Mouse (Mus musculus) limb, embryonic 13.5 days (tissue): ENCODE results near the gene Gm28230. TPM values are rescaled to one million over a fixed set of nuclear protein-coding genes. Genes with fewer than 3 reads are reported as not detected.

Source experiments
- ATAC-seq: fragments of 200-750 bp; cut with Nextera tagmentation; 2 replicates; pipeline ENCODE4 v1.8.0; 2017; ENCODE audit warnings: low read depth, moderate number of reproducible peaks, moderate TSS enrichment; ENCODE audit not compliant: low FRiP score
- H3K27ac ChIP-seq: fragments of 300-500 bp; sonication (generic); 2 replicates; pipeline ENCODE4 v1.5.1; 2015; ENCODE audit warnings: inconsistent platforms, mild to moderate bottlenecking, moderate library complexity
- H3K27me3 ChIP-seq: fragments of 300-500 bp; sonication (generic); 2 replicates; pipeline ENCODE4 v1.6.1; 2015; ENCODE audit warnings: mild to moderate bottlenecking, inconsistent platforms
- H3K36me3 ChIP-seq: fragments of 300-500 bp; sonication (generic); 2 replicates; pipeline ENCODE4 v1.6.1; 2015; ENCODE audit warnings: inconsistent platforms, mild to moderate bottlenecking, moderate library complexity
- H3K4me1 ChIP-seq: fragments of 300-500 bp; sonication (generic); 2 replicates; pipeline ENCODE4 v1.6.1; 2015; ENCODE audit warnings: inconsistent platforms
- H3K4me2 ChIP-seq: fragments of 300-500 bp; sonication (generic); replicated peaks from 2 replicates; pipeline ENCODE4 v1.6.1; 2015; ENCODE audit warnings: inconsistent platforms, mild to moderate bottlenecking, moderate library complexity
- H3K4me3 ChIP-seq: fragments of 300-500 bp; sonication (generic); 2 replicates; pipeline ENCODE4 v1.5.1; 2015; ENCODE audit warnings: moderate library complexity, mild to moderate bottlenecking, inconsistent platforms
- H3K9ac ChIP-seq: fragments of 300-500 bp; sonication (generic); 2 replicates; pipeline ENCODE4 v1.6.1; 2015; ENCODE audit warnings: mild to moderate bottlenecking, inconsistent platforms
- H3K9me3 ChIP-seq: fragments of 300-500 bp; sonication (generic); 2 replicates; pipeline ENCODE4 v1.6.1; 2016; ENCODE audit warnings: inconsistent platforms
- WGBS: fragments of 180-500 bp; shearing (Covaris S2); methylation state at CpG from one replicate; pipeline ENCODE4 v1.1.7; 2015; 5-methylcytosine and 5-hydroxymethylcytosine counted together
- polyA plus RNA-seq: library from polyadenylated mRNA; unstranded; fragments of >200 nt; fragmentation: Nextera tagmentation; extraction: Ambion mirVana; gene quantifications from 2 replicates; pipeline ENCODE4 v1.2.1, GENCODE M21; 2015

The Gm28230 gene
- polyA plus RNA-seq, 1 experiment from 2014 or later: 0.08 TPM

- H3K27me3 ChIP-seq: peaks cover 52% of the 10 kb centered on the region
- H3K4me3 ChIP-seq: peak overlapping the region; percentile 60
- H3K4me1 ChIP-seq: peaks cover 64% of the 10 kb centered on the region
- H3K9ac ChIP-seq: peak overlapping the region; percentile 92
- WGBS: 5% methylated on average over 20 of the region's 20 CpGs
- H3K9me3 ChIP-seq: no peaks in the 10 kb centered on the region
- H3K36me3 ChIP-seq: peaks cover 13% of the 10 kb centered on the region; the same call in 1 of the 2 replicates
- H3K27ac ChIP-seq: peak overlapping the region; percentile 95
- no peak for ATAC-seq
- H3K4me2 ChIP-seq: peak overlapping the region; percentile 91
Measured at GRCm38 (mm10) chr2:74692808-74693431, 33.6 kb upstream of the Gm28230 start.

- no peak for ATAC-seq
- Histone ChIP-seq H3K27me3 (peaks cover 55% of the 10 kb centered on the region), H3K36me3 (peaks cover 13% of the 10 kb centered on the region; the same call in 1 of the 2 replicates), H3K27ac (peak overlapping the region; percentile 95), H3K4me2 (peak overlapping the region; percentile 91), H3K4me3 (peak overlapping the region; percentile 60), H3K9ac (peak overlapping the region; percentile 92), H3K4me1 (peaks cover 61% of the 10 kb centered on the region), H3K9me3 (no peaks in the 10 kb centered on the region)
- 15% methylated on average over 4 of the region's 4 CpGs for WGBS
Measured at GRCm38 (mm10) chr2:74693432-74693827, 33.1 kb upstream of the Gm28230 start.

DNA sequence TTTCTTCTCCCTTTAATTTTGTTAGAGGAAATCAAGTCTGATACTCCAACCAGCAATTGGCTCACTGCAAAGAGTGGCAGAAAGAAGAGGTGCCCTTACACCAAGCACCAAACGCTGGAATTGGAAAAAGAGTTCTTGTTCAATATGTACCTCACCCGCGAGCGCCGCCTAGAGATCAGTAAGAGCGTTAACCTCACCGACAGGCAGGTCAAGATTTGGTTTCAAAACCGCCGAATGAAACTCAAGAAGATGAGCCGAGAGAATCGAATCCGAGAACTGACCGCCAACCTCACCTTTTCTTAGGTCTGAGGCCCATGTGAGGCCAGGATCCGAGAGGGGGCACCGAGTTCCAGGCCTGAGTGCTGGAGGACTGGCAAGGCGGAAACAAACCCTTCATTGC, 32.5 kb upstream of the Gm28230 start:
- peak overlapping the region; percentile 92 for H3K9ac ChIP-seq
- H3K4me1 ChIP-seq: peaks cover 64% of the 10 kb centered on the region
- peaks cover 13% of the 10 kb centered on the region; the same call in 1 of the 2 replicates for H3K36me3 ChIP-seq
- H3K27ac ChIP-seq: peak overlapping the region; percentile 39; the same call in 1 of the 2 replicates
- H3K27me3 ChIP-seq: peaks cover 53% of the 10 kb centered on the region
- no peak for ATAC-seq
- peak overlapping the region; percentile 91 for H3K4me2 ChIP-seq
- 9% methylated on average over 16 of the region's 16 CpGs for WGBS
- H3K4me3 ChIP-seq: peak overlapping the region; percentile 60
- H3K9me3 ChIP-seq: no peaks in the 10 kb centered on the region

GRCm38 (mm10) chr2:74695383-74695782, 31.1 kb upstream of the Gm28230 start:
- 24% methylated on average over 1 of the region's 1 CpGs for WGBS
- ATAC-seq: no peak
- Histone ChIP-seq H3K4me1 (peaks cover 72% of the 10 kb centered on the region), H3K27me3 (peaks cover 62% of the 10 kb centered on the region), H3K4me2 (peak overlapping the region; percentile 91), H3K27ac (peak overlapping the region; percentile 81), H3K4me3 (peak overlapping the region; percentile 60), H3K9me3 (no peaks in the 10 kb centered on the region), H3K36me3 (peaks cover 13% of the 10 kb centered on the region; the same call in 1 of the 2 replicates), H3K9ac (peak overlapping the region; percentile 90)

DNA sequence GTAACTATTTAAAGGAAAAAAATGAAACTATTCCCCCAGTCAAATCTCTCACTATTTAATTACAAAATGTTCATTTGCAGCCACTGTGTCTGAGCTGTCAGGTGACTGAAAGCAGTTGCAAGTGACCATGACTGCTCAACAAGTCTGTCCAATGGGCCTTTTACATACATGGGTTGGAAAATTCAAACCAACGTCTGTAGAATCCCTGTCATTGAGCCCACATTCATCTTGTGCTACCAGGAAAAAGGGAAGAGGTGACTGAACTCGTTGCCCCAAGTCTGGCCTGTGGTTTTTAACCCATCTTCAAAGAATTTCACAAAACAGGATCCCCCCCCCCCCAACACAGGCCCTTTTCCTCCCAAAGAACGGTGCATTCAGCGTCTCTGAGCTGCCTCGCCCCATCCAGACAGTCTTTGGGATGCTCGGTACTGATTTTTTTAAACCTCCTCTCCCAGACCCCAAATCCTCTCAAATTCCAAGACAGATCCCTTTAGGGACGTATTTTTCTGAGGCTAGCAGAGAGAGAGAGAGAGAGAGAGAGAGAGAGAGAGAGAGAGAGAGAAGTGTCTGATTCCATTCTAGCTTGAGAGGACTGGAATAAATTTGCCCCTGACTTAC, 30.6 kb upstream of the Gm28230 start:
- ATAC-seq: no peak
- Histone ChIP-seq H3K9ac (peak overlapping the region; percentile 90), H3K27ac (peak overlapping the region; percentile 81), H3K27me3 (peaks cover 67% of the 10 kb centered on the region), H3K4me1 (peaks cover 78% of the 10 kb centered on the region), H3K4me2 (peak overlapping the region; percentile 91), H3K4me3 (peak overlapping the region; percentile 60), H3K36me3 (peaks cover 13% of the 10 kb centered on the region; the same call in 1 of the 2 replicates), H3K9me3 (no peaks in the 10 kb centered on the region)
- WGBS: 18% methylated on average over 7 of the region's 7 CpGs

GRCm38 (mm10) chr2:74696442-74697335, 29.8 kb upstream of the Gm28230 start:
- H3K4me2 ChIP-seq: peak overlapping the region; percentile 91
- 10% methylated on average over 34 of the region's 34 CpGs for WGBS
- peak; percentile 34 for ATAC-seq
- peak overlapping the region; percentile 90 for H3K9ac ChIP-seq
- H3K36me3 ChIP-seq: peaks cover 13% of the 10 kb centered on the region; the same call in 1 of the 2 replicates
- H3K9me3 ChIP-seq: no peaks in the 10 kb centered on the region
- peaks cover 68% of the 10 kb centered on the region for H3K27me3 ChIP-seq
- H3K4me1 ChIP-seq: peaks cover 74% of the 10 kb centered on the region
- H3K4me3 ChIP-seq: peak overlapping the region; percentile 60
- H3K27ac ChIP-seq: peak overlapping the region; percentile 81

DNA sequence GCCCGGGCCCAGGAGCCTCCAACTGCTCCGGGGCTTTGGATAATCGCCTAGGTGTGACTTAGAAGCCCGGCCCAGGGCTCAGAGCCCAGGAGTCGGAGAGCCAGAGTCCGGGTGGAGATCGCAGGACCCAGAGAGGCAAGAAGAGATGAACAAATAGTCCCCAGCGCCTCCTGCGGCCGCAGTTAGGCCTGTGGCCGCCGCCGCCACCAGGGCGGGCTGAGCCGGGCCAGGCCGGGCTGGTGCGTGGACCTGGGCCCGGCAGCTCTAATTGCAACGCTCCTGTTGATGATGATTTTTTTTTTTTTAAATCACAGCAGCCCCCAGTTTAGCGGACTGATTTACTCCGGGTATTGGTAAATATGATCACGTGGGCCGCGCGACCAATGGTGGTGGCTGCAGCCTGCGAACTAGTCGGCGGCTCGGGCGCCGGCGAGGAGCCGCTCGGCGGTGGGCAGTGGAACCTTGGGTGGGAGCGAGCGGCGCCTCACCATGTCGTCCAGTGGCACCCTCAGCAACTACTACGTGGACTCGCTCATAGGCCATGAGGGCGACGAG, 28.9 kb upstream of the Gm28230 start, which contains the start of gene Hoxd9:
Gene Hoxd9, plus strand, starts transcription at position 161 of the 555 bp plus-strand sequence.
- Histone ChIP-seq H3K9me3 (no peaks in the 10 kb centered on the region), H3K27me3 (peaks cover 64% of the 10 kb centered on the region), H3K36me3 (peaks cover 5% of the 10 kb centered on the region; the same call in 1 of the 2 replicates), H3K4me2 (peak within 1 kb of the TSS; percentile 91), H3K4me1 (peaks cover 66% of the 10 kb centered on the region), H3K4me3 (peak within 1 kb of the TSS; percentile 60), H3K27ac (peak within 1 kb of the TSS; percentile 87), H3K9ac (peak within 1 kb of the TSS; percentile 90)
- under 1% methylated on average over 43 of the region's 43 CpGs for WGBS
- peak; percentile 24 for ATAC-seq

DNA sequence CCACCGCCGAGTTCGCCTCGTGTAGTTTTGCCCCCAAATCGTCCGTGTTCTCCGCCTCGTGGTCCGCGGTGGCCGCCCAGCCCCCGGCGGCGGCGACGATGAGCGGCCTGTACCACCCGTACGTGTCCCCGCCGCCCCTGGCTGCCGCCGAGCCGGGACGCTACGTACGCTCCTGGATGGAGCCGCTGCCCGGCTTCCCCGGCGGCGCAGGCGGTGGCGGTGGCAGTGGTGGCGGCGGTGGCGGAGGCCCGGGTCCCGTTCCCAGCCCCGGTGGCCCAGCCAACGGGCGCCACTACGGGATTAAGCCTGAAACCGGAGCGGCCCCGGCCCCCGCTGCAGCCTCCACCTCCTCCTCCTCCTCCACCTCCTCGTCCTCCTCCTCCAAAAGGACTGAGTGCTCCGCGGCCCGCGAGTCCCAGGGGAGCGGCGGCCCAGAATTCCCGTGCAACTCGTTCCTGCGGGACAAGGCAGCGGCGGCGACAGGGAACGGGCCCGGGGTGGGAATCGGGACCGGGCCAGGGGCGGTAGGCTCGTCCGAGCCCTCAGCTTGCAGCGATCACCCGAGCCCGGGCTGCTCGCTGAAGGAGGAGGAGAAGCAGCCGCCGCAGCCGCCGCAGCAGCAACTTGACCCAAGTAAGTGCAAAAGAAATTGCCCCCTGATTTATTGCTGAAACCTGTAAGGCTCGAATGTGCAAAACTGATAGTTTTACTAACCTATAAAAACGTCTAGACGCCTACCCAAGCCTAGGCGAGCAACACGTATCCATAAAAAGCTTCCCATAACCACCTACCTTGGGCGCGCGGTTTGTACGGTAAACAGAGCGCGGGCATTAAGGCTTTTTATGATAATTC, 28.1 kb upstream of the Gm28230 start:
- H3K9me3 ChIP-seq: no peaks in the 10 kb centered on the region
- 0 out of 2 replicates have a peak, but pooled peaks have one; percentile 21 for ATAC-seq
- peak overlapping the region; percentile 91 for H3K4me2 ChIP-seq
- peaks cover 60% of the 10 kb centered on the region for H3K4me1 ChIP-seq
- under 1% methylated on average over 71 of the region's 86 CpGs for WGBS
- peak overlapping the region; percentile 60 for H3K4me3 ChIP-seq
- no peaks in the 10 kb centered on the region for H3K36me3 ChIP-seq
- peak overlapping the region; percentile 90 for H3K9ac ChIP-seq
- peaks cover 67% of the 10 kb centered on the region for H3K27me3 ChIP-seq
- H3K27ac ChIP-seq: peak overlapping the region; percentile 87

DNA sequence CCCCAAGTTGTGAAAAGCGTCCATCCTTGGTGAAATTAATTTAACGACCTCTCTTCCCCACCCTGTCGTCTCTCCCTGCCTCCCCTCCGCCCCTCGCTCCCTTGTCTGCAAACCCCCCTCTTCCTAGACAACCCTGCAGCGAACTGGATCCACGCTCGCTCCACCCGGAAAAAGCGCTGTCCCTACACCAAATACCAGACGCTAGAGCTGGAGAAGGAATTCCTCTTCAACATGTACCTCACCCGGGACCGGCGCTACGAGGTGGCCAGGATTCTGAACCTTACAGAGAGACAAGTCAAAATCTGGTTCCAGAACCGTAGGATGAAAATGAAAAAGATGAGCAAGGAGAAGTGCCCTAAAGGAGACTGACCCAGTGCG, 27.5 kb upstream of the Gm28230 start:
- H3K9me3 ChIP-seq: no peaks in the 10 kb centered on the region
- WGBS: 3% methylated on average over 17 of the region's 17 CpGs
- H3K27me3 ChIP-seq: peaks cover 69% of the 10 kb centered on the region
- H3K36me3 ChIP-seq: no peaks in the 10 kb centered on the region
- peak overlapping the region; percentile 60 for H3K4me3 ChIP-seq
- peak overlapping the region; percentile 90 for H3K9ac ChIP-seq
- peak overlapping the region; percentile 91 for H3K4me2 ChIP-seq
- peaks cover 64% of the 10 kb centered on the region for H3K4me1 ChIP-seq
- H3K27ac ChIP-seq: peak overlapping the region; percentile 87; the same call in 1 of the 2 replicates
- ATAC-seq: no peak

DNA sequence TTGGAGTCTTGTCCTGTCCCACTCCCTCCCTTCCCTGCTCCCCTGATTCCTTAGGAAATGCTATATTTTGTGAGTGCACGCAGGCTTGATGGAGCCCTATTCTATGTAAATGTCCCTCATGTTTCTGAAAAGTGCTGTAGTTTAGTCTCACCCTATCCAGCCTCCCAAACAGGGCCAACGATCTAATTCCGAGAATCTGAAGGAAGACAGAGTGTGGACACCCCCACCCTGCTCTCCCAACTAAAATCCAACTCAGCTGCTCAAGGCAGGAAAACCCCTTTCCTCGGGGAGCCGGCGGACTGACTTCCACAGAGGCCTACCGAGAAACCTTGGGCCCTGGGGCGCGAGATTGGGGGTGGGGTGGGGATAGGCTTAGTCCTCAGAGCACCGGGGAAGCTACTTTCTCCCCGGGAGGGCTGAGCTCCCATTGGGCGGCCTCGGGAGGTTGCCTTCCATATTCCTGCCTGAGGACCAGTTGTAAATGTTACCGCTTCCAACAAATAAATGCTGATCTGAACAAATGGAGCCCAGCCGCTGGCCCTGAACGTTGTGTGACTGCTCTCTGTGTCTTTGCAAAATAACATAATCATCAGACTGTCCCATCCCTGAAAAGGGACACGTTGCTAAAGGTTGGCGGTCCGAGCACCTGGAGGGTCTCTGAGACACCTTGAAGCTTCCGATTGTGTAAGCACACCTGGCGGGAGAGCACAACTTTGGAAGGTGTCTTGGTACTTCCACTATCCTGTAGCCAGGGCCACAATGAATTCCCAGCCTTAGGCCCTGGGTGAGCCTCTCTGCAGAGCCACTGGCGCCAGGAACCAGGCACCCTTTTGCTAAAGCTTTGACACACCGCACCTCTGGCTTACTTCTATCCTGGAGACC, 26.6 kb upstream of the Gm28230 start:
- Histone ChIP-seq H3K36me3 (no peaks in the 10 kb centered on the region), H3K4me1 (peaks cover 64% of the 10 kb centered on the region), H3K4me2 (peak overlapping the region; percentile 91), H3K4me3 (peak overlapping the region; percentile 60), H3K9ac (peak overlapping the region; percentile 90), H3K9me3 (no peaks in the 10 kb centered on the region), H3K27ac (peak overlapping the region; percentile 10; the same call in 1 of the 2 replicates), H3K27me3 (peaks cover 76% of the 10 kb centered on the region)
- ATAC-seq: no peak
- WGBS: 16% methylated on average over 23 of the region's 23 CpGs
